Mouse (Mus musculus): ENCODE results near the gene Tyr.

The Tyr gene

DNA sequence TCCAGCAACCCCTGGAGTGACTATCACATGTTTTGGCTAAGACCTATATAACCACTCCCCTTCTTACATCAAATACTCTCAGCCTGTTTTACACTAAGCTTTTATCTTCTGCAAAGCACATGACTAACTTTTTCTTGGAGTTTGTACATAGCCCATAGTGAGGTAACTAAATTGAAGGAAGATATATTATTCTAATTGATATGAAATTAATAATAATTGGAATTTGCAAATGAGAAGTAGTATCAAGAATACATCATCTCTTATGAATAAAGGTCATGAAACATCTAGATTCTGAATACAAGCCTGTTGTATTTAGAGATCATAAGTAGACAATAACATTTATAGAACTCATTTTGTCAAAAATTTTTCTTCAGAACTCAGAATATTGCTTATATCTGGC is at the start of gene Tyr:
Tyr (minus strand) TSS at position 101 of the 400 bp plus-strand sequence.

DNA sequence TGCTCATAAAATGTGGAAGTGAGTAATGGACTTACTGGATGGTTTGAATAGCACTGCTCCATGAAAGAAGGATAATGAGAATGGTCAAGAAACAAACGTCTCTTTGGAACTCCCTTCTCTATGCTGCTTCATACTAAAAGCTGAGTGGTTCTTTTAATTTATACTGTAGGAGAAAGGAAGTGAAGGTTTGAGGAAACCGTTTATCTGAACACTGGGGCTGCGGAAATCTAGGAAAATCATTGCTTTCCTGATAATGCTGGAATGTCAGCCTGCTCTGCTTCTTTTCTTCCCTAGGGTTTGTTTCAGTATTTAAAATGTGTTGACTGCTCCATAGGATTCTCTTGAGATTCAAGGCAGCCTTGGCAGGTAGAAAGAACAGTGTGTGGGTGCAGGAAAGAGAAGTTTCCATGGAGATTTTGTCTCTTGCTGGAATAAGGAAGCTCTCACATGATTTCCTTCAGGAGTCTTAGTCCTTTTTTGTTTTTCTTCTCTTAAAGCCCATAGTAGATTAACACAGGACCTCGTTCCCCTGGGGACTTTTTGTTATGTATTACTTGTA is 891 bp upstream of the Tyr start:
- 10% methylated on average over 4 of the region's 4 CpGs for WGBS

GRCm38 (mm10) chr7:87488024-87488423 is 5.3 kb downstream of the Tyr start:
- WGBS, result 68% methylated on average over 3 of the region's 3 CpGs

DNA sequence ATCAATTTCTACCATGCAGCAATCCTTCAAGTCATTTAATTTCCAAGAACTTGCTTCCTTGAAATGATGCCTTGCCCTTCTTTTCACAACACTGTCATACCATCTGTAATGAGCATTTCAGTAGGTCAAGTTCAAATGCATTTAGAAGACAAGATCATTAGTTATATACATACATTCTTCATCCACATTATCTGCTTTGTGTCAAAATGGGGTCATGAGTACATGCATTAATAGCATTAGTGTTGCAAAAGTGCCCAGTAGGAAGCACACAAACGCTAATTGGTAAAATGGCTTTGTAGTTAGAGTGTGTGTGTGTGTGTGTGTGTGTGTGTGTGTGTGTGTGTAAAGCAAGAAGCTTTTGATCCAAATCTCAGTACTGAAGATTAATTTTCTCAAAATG is 80.0 kb downstream of the Tyr start:
- 64% methylated on average over 1 of the region's 1 CpGs for WGBS

DNA sequence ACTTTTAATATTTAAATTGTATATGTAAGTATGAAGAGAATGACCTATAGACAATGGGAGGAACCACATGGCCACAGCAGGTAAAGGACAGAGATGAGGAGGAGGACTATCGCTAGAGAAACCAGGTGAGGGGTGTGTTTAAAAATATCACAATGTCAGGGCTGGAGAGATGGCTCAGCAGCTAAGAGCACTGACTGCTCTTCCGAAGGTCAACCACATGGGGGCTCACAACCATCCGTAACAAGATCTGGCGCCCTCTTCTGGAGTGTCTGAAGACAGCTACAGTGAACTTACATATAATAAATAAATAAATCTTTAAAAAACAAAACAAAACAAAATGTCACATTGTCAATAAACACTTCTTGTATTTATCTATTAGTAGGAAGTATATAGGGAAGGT is 81.9 kb downstream of the Tyr start:
- 21% methylated on average over 4 of the region's 4 CpGs for WGBS

- WGBS, result 80% methylated on average over 7 of the region's 7 CpGs
Observed at GRCm38 (mm10) chr7:87397023-87397422, 96.3 kb downstream of the Tyr start.

DNA sequence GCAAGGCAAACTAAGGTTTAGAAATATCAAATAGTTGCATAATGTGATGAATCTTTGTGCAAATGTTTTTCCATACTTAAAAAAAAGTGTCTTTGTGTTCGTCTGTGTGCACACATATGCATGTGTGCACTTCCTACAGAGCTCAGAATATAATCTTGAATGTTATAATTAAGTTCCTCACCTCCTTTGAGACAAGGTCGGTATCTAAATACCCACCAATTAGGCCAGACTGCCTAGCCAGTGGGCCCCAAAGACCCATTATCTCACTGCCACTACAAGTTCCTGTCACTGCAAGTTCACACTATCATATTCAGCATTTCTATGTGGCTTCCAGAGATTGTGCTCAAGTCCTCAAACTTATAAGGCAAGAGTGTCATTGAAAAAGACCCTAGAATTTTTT is 118.4 kb downstream of the Tyr start:
- 63% methylated on average over 2 of the region's 2 CpGs for WGBS

Data from cerebral cortex, adult 2 months (tissue).